Mouse (Mus musculus): ENCODE measurements around the gene Mgrn1.

The Mgrn1 gene

GRCm38 (mm10) chr16:4885760-4886689 is at the start of gene Mgrn1:
TSS of gene Mgrn1 (plus strand) at chr16:4886249.
- peak; percentile 92 for DNase-seq

DNA sequence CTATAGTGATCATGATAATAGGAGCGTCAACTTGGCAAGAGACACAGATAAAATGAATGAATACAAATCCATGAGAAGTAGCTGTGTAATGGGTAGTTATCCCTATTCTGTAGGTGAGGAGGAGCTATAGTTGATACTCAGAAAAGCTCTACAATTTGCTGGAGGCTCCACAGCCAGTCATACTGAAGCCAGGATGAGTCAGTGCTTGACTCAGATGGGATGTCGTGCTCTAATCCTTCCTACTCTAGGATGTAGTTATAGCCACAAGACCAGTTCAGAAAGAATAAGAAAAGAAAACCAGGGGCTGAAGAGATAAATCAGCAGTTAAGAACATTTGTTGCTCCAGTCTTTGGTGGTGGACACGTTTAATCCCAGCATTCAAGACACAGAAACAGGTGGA is 48.4 kb upstream of the Mgrn1 start:
- no peak for DNase-seq

DNA sequence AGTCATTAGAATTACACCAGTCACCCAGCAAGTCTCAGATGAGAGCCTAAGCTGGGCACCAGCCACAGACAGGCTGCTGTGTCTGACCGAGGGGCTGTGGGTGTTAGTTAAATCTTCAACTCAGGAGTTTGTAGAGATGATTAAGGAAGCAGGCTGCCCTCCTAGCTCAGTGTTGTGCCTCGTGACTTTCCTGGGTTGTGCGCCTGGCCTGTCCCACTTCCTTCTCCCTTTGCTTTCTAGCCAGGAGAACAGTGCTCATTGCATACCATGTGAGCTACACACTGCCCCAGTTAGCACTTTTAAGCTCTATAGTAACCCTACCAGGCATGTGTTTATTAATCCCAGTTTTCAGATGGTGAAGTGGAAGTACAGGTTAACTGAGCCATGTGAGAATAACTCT is 46.5 kb upstream of the Mgrn1 start:
- no peak for DNase-seq

- no peak for DNase-seq
Measured at GRCm38 (mm10) chr16:4840231-4840630, 45.8 kb upstream of the Mgrn1 start.

GRCm38 (mm10) chr16:4847041-4847440 is 39.0 kb upstream of the Mgrn1 start:
- DNase-seq: no peak

GRCm38 (mm10) chr16:4848090-4848489 is 38.0 kb upstream of the Mgrn1 start:
- no peak for DNase-seq

DNA sequence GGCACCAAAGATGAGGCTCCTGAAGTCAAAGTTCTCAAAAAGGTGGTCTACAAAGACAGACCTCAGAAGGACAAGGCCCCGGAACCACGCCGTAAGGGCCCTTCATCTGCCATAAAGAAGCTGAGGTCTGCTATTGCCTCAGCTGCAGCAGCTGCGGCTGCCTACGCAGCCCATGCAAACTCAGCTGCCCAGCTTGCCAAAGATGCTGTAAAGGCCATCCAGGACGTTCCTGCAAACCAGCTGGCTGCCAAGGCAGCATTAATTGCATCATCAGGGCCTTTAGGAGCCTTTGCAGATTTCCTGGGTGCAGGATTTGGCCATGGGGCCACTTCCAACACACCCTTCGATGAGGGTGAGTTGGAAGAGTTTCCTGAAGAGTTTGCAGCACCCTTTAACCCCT is 35.7 kb upstream of the Mgrn1 start:
- DNase-seq: no peak

DNA sequence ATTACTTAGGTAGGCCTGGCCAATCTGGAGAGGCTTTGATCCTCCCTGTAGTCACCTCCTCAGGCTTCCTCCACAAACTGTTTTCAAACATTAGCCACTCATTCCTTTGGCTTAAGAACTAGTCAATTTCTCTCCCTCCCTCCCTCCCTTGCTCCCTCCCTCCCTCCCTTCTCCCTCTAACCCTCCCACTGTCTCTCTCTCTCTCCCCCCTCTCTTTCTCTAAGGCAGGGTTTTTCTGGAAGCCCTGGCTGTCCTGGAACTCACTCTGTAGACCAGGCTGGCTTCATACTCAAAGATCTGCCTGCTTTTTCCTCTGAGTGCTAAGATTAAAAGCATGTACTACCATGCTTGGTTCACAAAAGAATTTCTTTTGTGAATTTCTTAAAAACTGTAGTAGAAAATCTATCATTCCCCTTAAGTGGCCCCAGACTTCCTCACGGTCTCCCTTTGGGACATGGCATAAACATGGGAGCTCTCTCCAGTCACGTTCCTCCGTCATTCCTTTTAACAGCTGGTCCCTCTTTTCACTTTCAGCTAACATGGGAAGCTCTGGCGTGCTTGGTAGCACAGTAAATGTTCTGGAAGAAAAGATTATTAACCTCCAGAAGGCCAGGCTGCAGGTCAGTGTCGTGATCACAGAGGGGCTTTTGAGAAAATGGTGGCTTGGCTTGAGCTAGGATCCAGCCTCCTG is 35.0 kb upstream of the Mgrn1 start:
- no peak for DNase-seq

GRCm38 (mm10) chr16:4855046-4855650 is 30.9 kb upstream of the Mgrn1 start:
- DNase-seq: no peak

GRCm38 (mm10) chr16:4861392-4861791 is 24.7 kb upstream of the Mgrn1 start:
- no peak for DNase-seq

DNA sequence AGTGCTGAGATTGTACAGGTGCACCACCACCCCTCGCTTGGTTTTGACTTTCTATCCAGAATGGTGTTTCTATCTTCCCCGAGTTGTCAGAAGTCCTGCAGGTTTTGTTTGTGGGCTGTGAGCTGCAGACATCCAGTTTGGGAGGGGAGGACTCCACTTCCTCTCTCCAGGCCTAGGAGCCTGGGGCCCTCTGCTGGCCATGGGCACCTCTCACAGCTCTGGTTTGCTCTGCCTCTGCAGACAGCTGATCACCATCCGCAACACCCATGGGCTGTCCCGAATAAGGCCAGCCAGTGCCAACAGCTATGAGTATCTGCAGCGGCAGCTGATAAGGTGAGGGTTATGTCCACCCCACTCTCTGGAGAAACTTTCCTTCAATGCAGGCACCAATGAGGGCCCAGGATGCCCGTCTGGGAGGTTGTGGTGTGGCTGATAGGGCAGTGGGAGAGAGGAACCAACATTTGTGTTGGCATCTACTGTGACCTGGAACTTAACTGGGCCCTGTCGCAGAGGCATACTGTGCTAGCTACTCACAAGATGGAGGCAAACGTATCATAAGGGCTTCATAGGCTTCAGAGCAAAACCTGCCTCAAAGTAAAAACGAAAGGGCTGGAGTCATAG is 23.1 kb upstream of the Mgrn1 start:
- DNase-seq: peak; percentile 67

GRCm38 (mm10) chr16:4863742-4864141 is 22.3 kb upstream of the Mgrn1 start:
- DNase-seq: no peak

GRCm38 (mm10) chr16:4866101-4866695 is 19.9 kb upstream of the Mgrn1 start:
- DNase-seq: no peak

GRCm38 (mm10) chr16:4870490-4870889 is 15.6 kb upstream of the Mgrn1 start:
- DNase-seq: no peak

- no peak for DNase-seq
Measured at GRCm38 (mm10) chr16:4871926-4872325, 14.1 kb upstream of the Mgrn1 start.

GRCm38 (mm10) chr16:4875198-4876032 is 10.6 kb upstream of the Mgrn1 start:
- DNase-seq: peak; percentile 49

DNA sequence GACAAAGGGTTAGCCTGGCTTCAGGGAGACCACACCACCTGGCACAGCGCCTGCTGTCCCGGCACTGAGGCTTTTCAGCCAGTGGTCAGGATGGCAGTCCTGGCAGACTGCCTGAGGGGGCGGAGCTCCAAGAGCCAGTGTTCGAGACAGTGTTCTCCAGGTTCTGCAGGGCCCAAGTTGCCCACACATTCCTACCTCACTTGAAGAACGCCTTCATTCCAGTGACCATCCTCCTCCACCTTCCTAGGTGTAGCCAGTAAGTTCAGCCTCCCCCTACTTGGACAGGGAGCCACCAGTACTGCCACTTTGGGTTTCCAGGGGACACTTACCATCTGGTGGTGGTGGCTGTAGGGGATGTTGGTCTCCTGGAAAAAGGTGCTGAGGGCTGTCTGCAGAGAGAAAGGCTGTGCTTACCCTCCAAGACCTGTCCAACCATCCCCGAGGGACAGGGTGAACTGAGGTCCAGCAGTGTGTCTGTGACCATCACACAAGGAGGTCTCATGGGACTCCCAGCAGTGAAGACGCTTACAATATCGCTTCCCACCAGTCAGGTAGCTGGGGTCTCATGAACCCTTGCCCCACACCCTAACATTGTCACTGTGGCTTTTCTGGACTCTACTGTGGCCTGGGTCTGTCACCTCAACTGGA is 9.9 kb upstream of the Mgrn1 start:
- DNase-seq: peak; percentile 41

- no peak for DNase-seq
Measured at GRCm38 (mm10) chr16:4877195-4877594, 8.9 kb upstream of the Mgrn1 start.

DNA sequence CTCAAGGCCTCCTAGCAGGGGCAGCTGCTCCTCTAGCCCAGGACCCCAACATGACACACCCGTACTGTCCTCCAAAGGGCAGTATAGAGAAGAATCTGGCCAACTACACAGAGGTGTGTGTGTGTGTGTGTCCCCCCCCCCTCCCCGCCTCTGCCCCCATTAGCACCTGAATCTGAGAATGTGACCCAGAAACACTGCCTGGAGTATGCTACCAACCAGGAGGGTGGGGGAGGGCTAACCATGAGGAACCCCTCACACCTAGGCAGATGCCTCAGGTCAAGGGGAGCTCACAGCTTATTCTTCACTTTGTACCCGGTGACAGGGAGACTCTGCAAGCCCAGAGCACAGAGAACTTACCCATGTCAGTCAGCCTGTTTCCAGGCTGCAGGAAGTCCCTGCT is 8.3 kb upstream of the Mgrn1 start:
- no peak for DNase-seq

GRCm38 (mm10) chr16:4878192-4878885 is 7.7 kb upstream of the Mgrn1 start:
- peak; percentile 70 for DNase-seq

Measured in liver (tissue).